Mouse (Mus musculus) layer of hippocampus, adult 8-10 months (tissue): ENCODE measurements around the gene Unc13a. TPM values are rescaled to one million over a fixed set of nuclear protein-coding genes. Genes with fewer than 3 reads are reported as not detected.

Experiments
- DNase-seq, 2 experiments: peaks; one replicate each; pipeline ENCODE4 v3.0.0; 2022; ENCODE audit warnings: low spot score in 2 of 2
- total RNA-seq, 4 experiments: library from RNA; stranded (reverse); gene quantifications; 2 replicates each; pipeline ENCODE4 v1.2.4; 2022

Gene Unc13a
- total RNA-seq, 4 experiments from 2014 or later = 219 to 265 (median 239) TPM

DNA sequence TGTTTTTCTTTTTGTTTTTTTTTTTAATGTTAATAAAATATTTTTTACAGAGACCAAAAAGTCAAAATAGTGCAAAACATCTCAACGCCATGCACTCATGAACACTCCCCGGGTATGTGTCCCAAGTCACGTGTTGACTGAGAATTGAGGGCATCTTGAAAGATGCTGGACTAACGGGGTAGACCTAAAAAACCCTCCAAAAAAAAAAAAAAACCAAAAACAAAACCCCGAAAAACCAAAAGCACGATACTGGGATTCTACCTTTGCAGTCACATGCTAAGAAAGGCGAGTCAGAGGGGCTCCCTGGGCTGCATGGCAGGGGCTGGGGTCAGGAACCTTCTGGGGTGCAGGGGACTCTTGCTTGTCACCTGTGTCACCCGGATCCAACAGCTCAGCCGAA, 44.8 kb downstream of the Unc13a start:
- DNase-seq = no peak

DNA sequence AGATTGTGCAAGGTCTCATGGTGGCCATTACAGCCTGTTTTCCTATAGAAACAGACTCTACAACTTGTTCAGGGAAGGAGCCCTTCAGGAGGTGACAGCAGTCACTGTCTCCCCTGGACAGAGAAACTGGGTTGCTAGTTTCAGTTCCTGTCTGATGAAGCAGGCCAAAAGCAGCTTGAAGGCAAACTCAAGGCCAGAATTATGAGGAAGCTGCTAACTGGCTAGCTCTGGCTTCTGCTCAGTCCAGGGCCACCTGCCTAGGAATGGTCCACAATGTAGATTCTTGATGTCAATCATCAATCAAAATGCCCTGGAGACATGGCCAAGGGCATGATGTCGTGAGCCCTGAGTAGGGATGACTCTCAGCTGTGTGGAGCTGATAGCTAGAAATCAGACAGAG, 46.5 kb downstream of the Unc13a start:
- no peak for DNase-seq

DNA sequence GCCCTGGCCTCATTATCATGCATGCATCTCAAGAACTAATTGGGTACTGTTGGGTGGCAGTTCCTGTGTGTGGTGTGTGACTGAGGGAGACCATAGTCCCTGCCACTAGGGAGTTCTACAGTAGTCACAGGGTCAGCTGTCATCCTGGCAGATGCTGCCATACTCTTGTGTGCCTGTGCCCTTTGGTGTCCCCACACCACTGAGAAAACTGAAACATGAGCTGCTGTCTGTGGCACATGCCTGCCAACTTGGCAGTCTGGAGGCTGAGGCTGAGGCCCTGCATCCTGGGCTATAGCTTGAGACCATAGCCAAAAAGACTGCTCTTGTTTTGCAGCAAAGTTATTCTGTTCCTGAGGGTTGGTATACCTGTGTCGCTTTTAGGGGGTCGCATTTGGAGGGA, 51.8 kb downstream of the Unc13a start:
- DNase-seq = no peak

DNA sequence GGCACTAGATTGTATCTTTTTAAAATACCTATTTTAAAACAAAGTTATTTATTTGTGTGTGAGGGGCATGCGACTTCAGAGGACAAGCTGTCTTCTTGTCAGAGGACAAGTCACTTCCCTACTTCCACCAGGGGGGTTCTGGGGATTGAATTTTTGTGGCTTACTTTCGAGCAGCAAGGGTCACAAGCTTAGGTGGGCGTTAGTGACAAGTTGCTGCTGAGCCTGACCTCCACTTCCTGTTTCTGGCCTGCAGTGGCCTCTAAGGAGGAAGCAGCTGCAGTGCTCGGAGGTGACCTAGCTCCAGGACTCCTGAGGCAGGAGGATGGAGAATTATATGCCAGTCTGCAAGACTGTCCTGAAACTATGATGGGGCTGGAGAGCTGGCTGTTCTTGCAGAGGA, 58.1 kb downstream of the Unc13a start:
- no peak for DNase-seq

DNA sequence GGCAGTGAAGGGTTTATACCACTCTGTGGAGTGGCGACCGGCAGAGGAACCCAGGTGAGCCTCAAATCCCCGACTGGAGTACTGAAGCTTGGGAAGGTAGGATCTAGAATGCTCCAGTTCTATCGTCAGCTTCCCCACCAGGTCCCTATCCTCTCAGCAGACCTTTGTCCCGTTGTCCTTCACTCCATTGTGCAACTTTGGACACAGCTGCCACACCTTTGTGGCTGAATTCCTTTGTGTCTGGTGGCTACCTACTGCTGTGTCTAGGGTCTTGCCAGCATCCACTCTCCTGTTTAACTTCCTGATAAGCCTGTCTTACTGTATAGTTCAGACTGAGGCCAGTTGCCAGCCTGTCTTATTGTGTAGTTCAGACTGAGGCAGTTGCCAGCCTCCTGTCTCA, 59.4 kb downstream of the Unc13a start:
- no peak for DNase-seq

DNA sequence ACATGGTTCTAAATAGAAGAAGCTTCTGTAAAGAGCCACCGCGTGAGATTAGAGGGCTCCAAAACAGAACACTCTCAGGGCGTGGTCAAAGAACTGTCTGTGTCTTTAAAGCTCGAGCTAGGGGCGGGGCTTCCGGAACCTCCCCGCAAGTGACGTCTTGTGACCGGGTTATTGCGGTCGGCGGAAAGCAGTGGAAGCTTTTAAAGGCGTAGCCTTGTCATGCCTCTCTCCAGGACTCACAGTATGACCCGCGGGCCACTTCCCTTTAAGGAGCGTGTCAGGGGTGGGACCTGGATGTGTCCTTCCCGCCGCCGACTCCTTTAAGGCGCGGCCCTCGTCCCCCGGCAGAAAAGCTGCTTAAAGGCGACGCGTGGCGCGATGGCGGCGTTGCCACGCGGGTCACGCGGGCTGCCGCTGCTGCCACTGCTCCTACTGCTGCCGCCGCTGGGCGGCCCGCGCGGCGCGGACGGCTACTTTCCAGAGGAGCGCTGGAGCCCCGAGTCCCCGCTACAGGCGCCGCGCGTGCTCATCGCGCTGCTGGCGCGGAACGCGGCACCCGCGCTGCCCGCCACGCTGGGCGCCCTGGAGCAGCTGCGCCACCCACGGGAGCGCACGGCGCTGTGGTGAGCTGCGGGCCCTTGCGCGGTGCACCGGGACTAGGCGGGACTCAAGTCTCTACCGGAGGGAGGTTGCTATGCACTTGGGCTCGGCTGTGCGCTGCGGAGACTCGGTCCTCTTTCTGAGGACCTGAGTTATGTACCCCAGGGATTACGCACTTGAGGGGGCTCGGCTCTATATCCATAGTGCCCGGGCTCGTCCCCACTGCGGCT, 60.5 kb downstream of the Unc13a start, which contains the start of gene Colgalt1:
TSS of gene Colgalt1 (plus strand) at position 177 of the 830 bp plus-strand sequence.
- peak; percentile 97 to 99 for DNase-seq

DNA sequence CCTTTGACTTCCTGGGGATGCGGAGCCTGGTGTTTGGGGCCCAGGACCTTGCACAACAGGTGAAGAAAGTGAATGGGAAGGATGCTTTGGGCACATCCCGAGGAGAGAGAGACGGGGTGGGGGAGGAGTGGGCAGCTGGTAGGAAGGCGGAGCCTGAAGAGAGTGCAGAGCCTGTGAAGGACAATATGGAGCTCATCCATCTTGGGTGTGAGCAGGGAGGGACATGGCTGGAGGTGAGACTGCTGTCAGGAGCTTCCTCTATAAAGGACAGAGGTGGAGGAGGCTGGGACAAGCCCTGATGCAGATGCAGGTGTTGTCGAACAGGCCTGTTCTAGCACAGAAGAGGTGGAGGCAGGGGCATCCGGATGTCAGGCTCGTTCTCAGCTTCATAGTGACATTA, 67.5 kb downstream of the Unc13a start:
- no peak for DNase-seq

DNA sequence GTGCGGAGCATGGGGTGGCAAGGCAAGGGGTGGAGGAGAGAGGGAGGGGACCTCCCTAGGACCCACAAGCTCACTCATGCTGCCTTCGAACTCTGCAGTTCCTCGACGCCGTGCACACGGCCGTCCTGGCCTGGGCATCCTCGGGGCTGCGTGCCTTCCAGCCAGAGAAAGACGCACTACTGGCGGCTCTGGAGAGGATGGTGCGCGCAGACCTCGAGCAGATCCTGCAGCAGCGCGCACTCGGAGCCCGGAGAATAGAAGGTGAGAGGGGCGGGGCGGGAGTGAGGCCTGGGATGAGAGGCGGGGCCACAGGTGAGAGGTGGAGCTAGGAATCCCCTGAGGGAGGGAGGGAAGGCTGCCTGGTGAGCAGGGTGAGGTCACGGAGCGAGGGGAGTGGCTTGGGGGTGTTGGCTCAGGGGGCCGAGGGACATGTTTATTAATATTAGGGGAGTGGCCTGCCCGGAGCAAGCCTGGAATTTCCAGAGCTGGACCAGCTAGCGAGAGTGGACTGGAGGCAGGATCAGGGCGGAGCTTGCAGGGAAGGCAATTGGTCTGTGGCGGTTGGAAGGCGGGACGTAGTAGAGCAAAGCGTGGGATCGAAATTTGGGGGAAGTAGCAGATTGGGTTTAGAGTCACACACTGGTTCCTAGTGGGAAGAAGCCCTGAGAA, 68.8 kb downstream of the Unc13a start:
- DNase-seq = peak in 1 of 2 experiments; percentile 53

DNA sequence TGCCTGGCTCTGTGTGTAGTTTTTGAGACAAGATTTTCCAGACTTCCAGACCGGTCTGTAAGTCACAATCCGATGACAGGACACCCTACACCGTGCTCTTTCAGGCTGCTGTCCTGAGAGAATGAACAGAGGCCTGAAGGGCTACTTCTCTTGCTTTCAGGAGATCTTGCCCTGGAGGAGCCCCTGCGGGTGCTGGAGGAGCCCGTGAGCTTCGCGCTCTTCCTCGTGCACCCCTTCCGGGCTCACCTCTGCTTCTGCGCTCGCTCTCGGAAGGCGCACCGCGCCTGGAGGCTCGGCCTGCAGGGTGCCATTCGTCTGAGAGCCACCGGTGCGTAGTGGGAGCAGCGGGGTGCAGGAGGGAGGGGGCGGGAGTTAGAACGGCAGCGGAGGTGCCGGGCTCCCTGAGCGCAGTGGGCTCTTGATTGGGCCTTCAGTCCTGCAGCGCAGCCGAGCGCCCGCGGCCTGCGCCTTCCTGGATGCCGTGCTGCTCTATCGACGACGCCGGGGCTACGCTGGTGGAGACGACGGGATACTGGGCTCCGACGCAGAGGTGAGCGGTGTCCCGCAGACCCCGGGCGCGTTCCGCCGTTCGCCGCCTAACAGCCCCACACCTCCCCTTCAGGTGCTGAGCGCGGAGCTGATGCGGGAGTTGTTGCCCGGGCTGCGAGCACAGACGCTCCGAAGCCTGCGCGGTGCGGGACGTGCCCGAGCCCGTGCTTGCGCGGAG, 69.5 kb downstream of the Unc13a start:
- DNase-seq = no peak

DNA sequence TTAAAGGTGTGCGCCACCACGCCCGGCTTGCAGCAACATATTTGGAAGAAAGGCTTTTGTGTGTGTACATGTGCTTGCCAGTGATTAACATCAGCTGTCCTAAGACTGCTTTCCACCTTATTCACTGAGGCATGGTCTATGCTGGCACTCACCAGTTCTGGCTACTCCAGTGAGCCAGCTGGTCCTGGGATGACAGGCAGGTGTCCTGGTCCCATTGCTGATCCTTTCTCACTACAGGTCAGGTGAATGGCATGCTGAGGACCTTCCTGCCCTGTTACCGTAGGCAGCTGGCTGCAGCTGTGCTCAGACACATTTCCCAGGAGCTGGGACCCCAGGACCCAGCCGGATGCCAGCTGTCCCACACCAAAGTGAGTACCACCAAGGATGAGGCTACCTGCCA, 72.7 kb downstream of the Unc13a start:
- DNase-seq = no peak

DNA sequence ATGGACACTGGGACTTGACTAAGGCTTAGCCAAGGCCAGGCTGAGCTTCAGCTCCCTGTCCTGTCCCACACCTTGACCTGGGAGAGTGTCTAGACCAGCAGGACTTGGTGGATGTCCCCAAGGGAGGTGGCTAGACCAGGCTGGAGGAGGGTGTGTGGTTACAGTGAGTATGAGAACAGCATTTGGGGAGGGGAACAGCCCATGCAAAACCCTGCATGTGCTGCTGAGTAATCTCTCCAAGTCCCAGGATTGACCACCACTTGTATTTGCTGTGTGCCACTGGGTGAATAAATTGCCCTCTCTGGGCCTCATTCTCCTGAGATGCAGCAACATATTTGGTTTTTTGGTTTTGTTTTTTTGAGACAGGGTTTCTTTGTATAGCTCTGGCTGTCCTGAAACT, 73.2 kb downstream of the Unc13a start:
- no peak for DNase-seq

DNA sequence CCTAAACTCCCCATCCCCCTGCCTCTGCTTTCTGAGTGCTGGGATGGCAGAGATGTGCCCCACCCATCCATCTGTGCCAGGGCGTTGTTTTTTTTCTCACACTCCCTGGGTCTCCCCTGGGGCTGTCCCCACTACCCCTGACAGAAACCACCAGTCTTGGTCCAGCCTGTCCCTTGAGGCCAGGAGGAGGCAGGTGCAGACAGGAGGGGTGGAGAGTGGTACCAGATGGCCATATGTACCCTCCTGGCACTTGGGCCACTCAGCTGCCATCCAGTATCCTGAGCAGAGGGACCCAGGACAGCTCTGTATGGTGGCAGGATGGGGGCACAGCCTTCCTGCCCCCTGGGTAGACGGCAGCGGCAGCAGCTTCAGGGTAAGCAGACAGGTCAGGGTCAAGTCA, 74.1 kb downstream of the Unc13a start, which contains the start of gene Fam129c:
TSS of gene Fam129c (plus strand) at position 198 of the 400 bp plus-strand sequence.
- no peak for DNase-seq

DNA sequence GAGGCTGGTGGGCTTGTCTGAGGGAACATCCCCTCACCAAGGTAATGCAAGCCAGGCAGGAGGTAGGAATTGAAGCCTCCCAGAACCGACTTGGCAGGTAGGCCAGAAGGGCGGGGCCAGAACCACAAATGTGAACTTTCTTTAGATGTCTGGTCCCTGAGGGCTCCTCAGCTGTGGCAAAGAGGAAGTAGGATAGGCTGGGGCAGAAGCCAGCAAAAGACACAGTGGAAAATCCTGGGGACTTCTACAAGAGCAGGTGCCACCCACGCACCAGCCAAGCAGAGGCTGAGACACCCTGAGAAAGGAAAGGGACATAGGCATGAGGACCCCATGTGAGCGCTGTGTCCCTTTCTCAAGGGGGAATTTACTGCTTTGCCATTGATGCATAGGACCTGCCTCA, 74.8 kb downstream of the Unc13a start:
- no peak for DNase-seq

DNA sequence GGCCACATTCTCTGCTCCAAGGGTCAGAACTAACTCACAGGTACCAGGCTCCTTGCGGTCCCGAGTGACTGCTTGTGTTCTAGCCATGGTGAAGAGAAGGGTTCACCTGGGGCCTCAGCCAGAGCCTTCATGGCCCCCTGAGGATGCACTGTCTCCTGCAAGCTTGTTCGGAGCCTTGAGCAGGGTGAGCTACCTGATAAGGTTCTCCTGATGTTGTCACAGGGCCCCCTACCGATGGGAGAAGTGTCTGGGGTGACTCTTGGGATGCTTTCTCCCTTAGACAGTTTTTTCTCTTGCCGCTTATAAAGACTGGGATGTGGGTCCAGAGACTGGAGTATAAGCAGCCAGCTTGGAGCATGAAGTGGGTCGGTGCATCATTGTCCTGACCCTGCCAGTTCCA, 75.2 kb downstream of the Unc13a start:
- no peak for DNase-seq

DNA sequence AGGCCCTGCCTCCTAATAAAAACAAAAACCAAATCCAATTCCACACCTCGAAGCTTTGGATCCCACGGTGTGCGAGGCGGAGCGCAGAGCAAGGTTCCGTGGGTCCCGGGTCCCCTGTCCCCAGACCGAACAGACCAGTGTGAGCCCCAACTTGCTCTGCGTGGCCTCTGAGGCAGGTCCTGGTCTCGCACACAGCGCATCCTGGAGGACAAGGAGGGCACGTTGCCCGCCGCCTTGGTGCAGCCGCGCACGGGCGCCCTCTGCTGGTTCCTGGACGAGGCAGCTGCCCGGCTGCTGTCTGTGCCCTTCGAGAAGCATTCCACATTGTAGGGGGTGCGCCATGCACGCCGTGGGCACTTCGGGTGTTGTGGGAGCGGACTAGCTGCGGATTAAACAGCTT, 75.7 kb downstream of the Unc13a start:
- DNase-seq = peak; percentile 74 to 91

DNA sequence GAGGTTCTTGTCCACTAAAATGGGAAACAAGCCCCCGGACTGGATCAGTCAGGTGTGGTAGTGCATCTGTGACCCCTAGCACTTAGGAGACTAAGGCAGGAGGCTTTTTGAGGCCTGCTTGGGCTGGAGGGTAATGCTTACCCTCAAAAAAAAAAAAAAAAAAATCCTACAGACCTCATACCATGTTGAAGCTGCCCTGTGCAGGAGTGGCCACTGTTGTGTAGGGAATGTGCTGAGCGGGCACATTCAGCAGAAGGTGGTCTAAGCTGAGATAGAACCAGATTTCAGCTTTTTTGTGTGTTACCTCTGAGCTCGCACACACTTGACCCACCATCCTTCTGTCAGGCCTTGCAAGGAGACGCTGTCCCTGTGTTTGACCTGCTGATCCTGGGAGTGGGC, 77.2 kb downstream of the Unc13a start:
- no peak for DNase-seq

DNA sequence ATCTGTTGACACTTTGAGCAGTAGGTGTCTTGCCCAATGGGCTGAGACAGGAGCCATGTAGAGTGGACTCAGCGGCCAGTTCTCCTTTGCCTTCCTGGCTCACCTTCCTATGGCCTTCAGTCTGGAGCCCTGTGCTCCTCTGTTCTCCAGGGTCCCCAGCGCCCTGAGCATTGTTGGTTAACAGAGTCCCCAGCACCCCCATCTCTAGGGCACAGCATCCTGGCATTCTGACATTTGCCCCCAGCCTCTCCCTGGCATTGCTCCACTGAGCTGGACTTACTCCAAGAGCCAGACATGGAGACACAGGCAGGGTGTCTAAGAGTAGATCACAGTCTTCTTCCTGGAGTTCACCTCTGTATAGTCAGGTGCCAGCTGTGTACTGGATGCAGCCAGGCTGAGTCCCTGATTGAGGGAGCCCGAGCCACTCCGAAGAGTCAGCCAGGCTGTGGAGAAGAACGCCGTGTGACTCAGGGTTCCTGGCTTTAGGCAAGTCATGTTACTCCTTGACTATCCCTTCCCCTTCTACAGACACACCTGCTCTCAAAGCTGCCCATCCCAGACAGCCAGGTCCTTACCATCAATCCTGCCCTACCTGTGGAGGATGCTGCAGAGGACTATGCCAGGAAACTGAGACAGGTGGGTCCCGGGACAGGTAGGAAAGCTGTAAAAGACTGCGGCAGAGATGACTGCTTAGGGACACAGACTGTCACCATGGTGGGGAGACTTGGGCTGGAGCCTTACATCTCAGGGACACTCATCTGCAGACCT, 77.8 kb downstream of the Unc13a start:
- no peak for DNase-seq

DNA sequence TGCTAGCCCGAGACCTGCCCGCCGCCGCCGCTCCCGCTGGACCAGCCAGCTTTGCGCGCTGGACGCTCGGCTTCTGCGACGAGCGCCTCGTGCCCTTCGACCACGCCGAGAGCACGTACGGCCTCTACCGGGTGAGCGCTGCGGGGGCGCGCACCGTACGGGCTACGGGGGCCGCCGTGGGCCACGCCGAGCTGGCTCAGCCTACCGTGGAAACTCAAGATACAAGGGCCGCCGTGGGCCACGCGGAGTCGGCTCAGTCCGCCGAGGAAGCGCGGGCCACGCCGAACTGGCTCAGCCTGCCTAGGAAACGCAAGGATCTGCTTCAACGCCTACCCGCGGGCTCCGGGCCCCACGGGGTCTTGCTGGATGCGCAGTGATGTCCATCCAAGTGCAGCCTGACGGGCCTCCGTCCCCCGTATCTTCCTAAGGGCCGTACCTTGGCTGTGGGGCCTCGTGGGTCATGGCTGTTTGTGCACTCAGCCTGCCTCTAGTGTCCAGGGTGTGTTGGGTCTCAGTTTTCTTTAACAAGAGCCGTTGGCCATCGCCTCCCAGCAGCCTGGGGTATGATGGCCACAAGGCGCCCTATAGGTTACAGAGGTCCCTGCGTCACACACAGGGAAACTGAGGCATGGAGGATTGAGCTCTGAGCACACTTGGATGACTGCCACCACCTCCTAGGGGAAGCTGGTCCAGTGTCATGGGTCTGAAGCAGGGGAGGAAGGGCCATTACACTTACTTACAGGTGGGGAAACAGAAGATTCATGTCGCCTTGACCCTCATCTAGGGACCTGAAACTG, 79.0 kb downstream of the Unc13a start:
- peak; percentile 85 to 89 for DNase-seq

DNA sequence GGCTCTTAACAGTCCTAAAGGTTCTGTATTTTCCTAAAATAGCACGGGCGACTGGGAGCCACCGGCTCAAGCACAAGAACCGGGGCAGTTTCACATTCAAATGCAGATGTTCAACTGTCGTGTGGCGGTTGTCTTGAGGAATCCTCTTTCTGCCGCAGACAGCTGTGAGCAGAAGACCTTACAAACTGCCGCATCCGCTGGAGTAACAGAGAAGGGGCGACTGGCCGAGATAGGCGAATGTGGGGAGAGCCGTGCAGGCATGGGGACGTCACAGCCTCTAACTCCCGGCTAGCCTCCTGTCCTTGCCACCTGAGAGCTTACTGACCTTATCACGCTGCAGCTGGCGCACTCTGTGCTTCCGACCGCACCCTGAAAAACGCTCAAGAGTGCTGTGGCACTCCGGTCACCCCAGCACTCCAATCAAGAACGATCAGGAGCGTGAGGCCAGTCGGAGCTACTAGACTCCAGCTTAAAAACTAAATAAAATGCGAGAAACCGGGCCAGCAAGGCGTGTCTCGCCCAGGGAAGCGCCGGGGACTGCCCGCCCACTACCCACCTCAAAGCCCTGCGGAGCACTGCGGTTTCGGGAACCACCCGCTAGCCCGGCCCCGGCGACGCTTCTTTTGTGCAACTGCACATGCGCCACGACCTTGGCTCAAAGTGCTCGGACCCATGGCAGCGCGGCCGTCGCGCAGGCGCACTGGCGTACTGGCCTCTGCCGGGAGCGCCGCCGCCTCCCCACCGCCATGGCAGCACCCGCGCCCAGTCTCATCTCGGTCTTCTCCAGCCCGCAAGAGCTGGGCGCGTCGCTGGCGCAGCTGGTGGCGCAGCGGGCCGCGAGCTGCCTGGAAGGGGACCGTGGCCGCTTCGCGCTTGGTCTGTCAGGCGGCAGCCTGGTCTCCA, 79.8 kb downstream of the Unc13a start, which contains the start of gene Pgls:
TSS of gene Pgls (plus strand) at position 706 of the 903 bp plus-strand sequence.
- DNase-seq = peak; percentile 92 to 97
